In the genomic region with DNA sequence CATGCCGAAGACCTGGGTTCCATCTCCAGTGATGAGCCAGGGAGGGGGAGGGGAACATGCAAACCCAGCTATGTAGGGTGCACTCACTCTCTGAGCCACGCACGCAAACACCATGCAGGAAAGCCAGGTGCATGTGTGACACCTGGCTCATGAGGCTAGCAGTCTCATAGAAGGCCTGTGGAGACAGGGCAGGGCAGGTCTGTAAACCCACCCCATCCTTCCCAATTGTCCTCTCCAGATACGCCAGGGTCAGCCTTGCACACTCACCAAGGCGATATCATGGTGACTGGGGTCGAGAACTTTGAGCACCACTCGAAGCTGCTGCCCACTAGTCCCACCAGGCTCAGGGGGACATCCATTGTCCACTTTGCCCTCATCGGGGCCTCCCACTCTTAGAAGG, we compare ENCODE assay signal across 34 mouse cellular contexts.
"Had no signal": no experiment of that assay in that cellular context is flagged by ENCODE, and none has a peak within 500 bp of the region (broad histone marks: within the 10 kb centered on the region; RNA-seq: fewer than 3 reads in every experiment).

No protein-coding gene starts in this region.

- H3K4me1 ChIP-seq: heart, embryonic 13.5 days; heart, embryonic 15.5 days; hindbrain, embryonic 10.5 days; hindbrain, embryonic 12.5 days; hindbrain, embryonic 13.5 days; hindbrain, embryonic 15.5 days; intestine, embryonic 15.5 days; kidney, embryonic 15.5 days had no signal

- H3K9ac ChIP-seq: heart, embryonic 13.5 days; heart, embryonic 15.5 days; hindbrain, embryonic 12.5 days; hindbrain, embryonic 13.5 days; hindbrain, embryonic 14.5 days; hindbrain, embryonic 15.5 days; intestine, embryonic 15.5 days; kidney, embryonic 15.5 days had no signal

- H3K4me3 ChIP-seq: heart, embryonic 13.5 days; heart, embryonic 15.5 days; hindbrain, embryonic 10.5 days; hindbrain, embryonic 12.5 days; hindbrain, embryonic 13.5 days; hindbrain, embryonic 15.5 days; intestine, embryonic 15.5 days; kidney, embryonic 15.5 days; layer of hippocampus, adult 2 months; left cerebral cortex, adult 2 months had no signal

- DNase-seq: heart, postnatal 10 days; heart, postnatal 14 days; heart, postnatal 36 days; heart, postnatal 4 days; kidney, adult 11 months; kidney, adult 18-20 months; kidney, adult 2 months; kidney, adult 8-10 months; kidney, adult 9 months; kidney, postnatal 10 days; kidney, postnatal 14 days; kidney, postnatal 25 days; kidney, postnatal 36 days; kidney, postnatal 4 days; layer of hippocampus, adult 9-11 months; layer of hippocampus, postnatal 36 days had no signal

- H3K27ac ChIP-seq: heart, embryonic 13.5 days; heart, embryonic 15.5 days; hindbrain, embryonic 10.5 days; hindbrain, embryonic 12.5 days; hindbrain, embryonic 13.5 days; hindbrain, embryonic 14.5 days; hindbrain, embryonic 15.5 days; hindbrain, postnatal 0 days; intestine, embryonic 15.5 days; kidney, embryonic 15.5 days; kidney, postnatal 0 days; left cerebral cortex, adult 2 months had no signal

- H3K4me2 ChIP-seq: heart, embryonic 11.5 days; heart, embryonic 13.5 days; heart, embryonic 15.5 days; hindbrain, embryonic 12.5 days; hindbrain, embryonic 13.5 days; hindbrain, embryonic 14.5 days; hindbrain, embryonic 15.5 days; intestine, embryonic 15.5 days; kidney, embryonic 15.5 days had no signal

- ATAC-seq: hindbrain, embryonic 16.5 days; hindbrain, postnatal 0 days; inflammation-experienced regulatory T-cells, adult 6 months; intestine, embryonic 15.5 days; intestine, embryonic 16.5 days; intestine, postnatal 0 days had no signal

- H3K27me3 ChIP-seq: heart, embryonic 13.5 days; heart, embryonic 15.5 days; hindbrain, embryonic 12.5 days; hindbrain, embryonic 13.5 days; hindbrain, embryonic 15.5 days; intestine, embryonic 15.5 days; kidney, embryonic 15.5 days had no signal

- H3K36me3 ChIP-seq: intestine, embryonic 15.5 days had no signal

- H3K9me3 ChIP-seq: heart, embryonic 13.5 days; heart, embryonic 15.5 days; hindbrain, embryonic 10.5 days; hindbrain, embryonic 12.5 days; hindbrain, embryonic 13.5 days; hindbrain, embryonic 15.5 days; intestine, embryonic 15.5 days; kidney, embryonic 15.5 days had no signal
